Mouse (Mus musculus): ENCODE measurements around the gene Apof. TPM values are rescaled to one million over a fixed set of nuclear protein-coding genes. Genes with fewer than 3 reads are reported as not detected.

Apof gene
- polyA plus RNA-seq, 1 experiment from 2014 or later = not detected

DNA sequence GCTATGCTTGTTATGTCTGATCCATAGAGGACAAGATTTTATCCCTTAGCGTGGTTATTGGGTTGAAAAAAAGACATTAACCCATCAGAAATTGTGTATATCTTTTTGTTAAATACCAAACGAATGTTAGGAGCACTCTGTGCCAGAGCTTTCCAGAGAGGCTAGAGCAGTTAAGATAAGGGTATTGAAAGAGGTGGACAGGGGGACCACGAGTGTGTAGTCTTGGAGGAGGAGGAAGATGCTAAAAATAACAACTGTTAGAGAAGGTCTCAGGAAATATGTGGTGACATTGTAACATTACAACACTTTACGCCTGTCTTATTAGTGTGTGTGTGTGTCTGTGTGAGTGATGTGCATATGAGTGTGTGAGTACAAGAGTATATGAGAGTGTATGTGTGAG lies 42.4 kb downstream of the Apof start:
- 90% methylated on average over 4 of the region's 4 CpGs for WGBS

GRCm38 (mm10) chr10:128315578-128315977 lies 47.1 kb downstream of the Apof start:
- Histone ChIP-seq H3K27ac (no peak overlapping the region), H3K27me3 (ENCODE audit: insufficient read depth, poor library complexity, severe bottlenecking) (no peaks in the 10 kb centered on the region), H3K4me3 (no peak overlapping the region), H3K4me1 (replicated peaks) (no peaks in the 10 kb centered on the region), H3K36me3 (peaks cover 99% of the 10 kb centered on the region), H3K9me3 (no peaks in the 10 kb centered on the region)
- WGBS = 93% methylated on average over 8 of the region's 8 CpGs
- no peak for DNase-seq (ENCODE audit: low spot score)

More for the DNA sequence above, 42.4 kb downstream of the Apof start:
- Histone ChIP-seq H3K27me3 (ENCODE audit: insufficient read depth, poor library complexity, severe bottlenecking) (no peaks in the 10 kb centered on the region), H3K9me3 (no peaks in the 10 kb centered on the region), H3K36me3 (peaks cover 89% of the 10 kb centered on the region), H3K4me1 (replicated peaks) (no peaks in the 10 kb centered on the region), H3K4me3 (no peak overlapping the region), H3K27ac (no peak overlapping the region)
- no peak for DNase-seq (ENCODE audit: low spot score)

Other genes starting within 250 kb of the Apof start
- gene Naca, start 233.1 kb upstream of the Apof start, polyA plus RNA-seq (2016; fragmentation: Nextera tagmentation; extraction: Ambion mirVana) = 790 and 883 TPM in 2 replicates
- gene Ptges3, start 209.7 kb upstream of the Apof start, polyA plus RNA-seq (2016; fragmentation: Nextera tagmentation; extraction: Ambion mirVana) = 544 and 661 TPM in 2 replicates
- gene Atp5b, start 185.4 kb upstream of the Apof start, polyA plus RNA-seq (2016; fragmentation: Nextera tagmentation; extraction: Ambion mirVana) = 2,236 and 2,265 TPM in 2 replicates
- 16.2 and 17.0 TPM in 2 replicates for gene Baz2a, start 177.1 kb upstream of the Apof start, polyA plus RNA-seq (2016; fragmentation: Nextera tagmentation; extraction: Ambion mirVana)
- 25.7 and 28.6 TPM in 2 replicates for gene Rbms2, start 88.4 kb upstream of the Apof start, polyA plus RNA-seq (2016; fragmentation: Nextera tagmentation; extraction: Ambion mirVana)
- gene Gls2, start 74.2 kb upstream of the Apof start, polyA plus RNA-seq (2016; fragmentation: Nextera tagmentation; extraction: Ambion mirVana) = 0.57 and 0.93 TPM in 2 replicates
- gene Spryd4, start 56.9 kb upstream of the Apof start, polyA plus RNA-seq (2016; fragmentation: Nextera tagmentation; extraction: Ambion mirVana) = 27.3 and 27.5 TPM in 2 replicates
- 0.22 and 0.24 TPM in 2 replicates for gene Mip, start 42.8 kb upstream of the Apof start, polyA plus RNA-seq (2016; fragmentation: Nextera tagmentation; extraction: Ambion mirVana)
- 65.9 and 89.7 TPM in 2 replicates for gene Timeless, start 36.6 kb upstream of the Apof start, polyA plus RNA-seq (2016; fragmentation: Nextera tagmentation; extraction: Ambion mirVana)
- 0.54 and 0.56 TPM in 2 replicates for gene Apon, start 14.6 kb upstream of the Apof start, polyA plus RNA-seq (2016; fragmentation: Nextera tagmentation; extraction: Ambion mirVana)
- 14.6 and 19.3 TPM in 2 replicates for gene Stat2, start 1.9 kb downstream of the Apof start, polyA plus RNA-seq (2016; fragmentation: Nextera tagmentation; extraction: Ambion mirVana)
- gene Il23a, start 30.1 kb downstream of the Apof start, polyA plus RNA-seq (2016; fragmentation: Nextera tagmentation; extraction: Ambion mirVana) = not detected in 2 replicates
- gene Pan2, start 34.7 kb downstream of the Apof start, polyA plus RNA-seq (2016; fragmentation: Nextera tagmentation; extraction: Ambion mirVana) = 42.5 and 43.7 TPM in 2 replicates
- gene Cnpy2, start 53.8 kb downstream of the Apof start, polyA plus RNA-seq (2016; fragmentation: Nextera tagmentation; extraction: Ambion mirVana) = 252 and 259 TPM in 2 replicates
- gene Cs, start 69.1 kb downstream of the Apof start, polyA plus RNA-seq (2016; fragmentation: Nextera tagmentation; extraction: Ambion mirVana) = 231 and 232 TPM in 2 replicates
- gene Coq10a, start 100.3 kb downstream of the Apof start, polyA plus RNA-seq (2016; fragmentation: Nextera tagmentation; extraction: Ambion mirVana) = 14.5 and 21.6 TPM in 2 replicates
- gene Ankrd52, start 108.4 kb downstream of the Apof start, polyA plus RNA-seq (2016; fragmentation: Nextera tagmentation; extraction: Ambion mirVana) = 9.6 and 10.3 TPM in 2 replicates
- 0.55 TPM in 1 of 2 replicates, not detected in the other for gene Slc39a5, start 132.6 kb downstream of the Apof start, polyA plus RNA-seq (2016; fragmentation: Nextera tagmentation; extraction: Ambion mirVana)
- gene Nabp2, start 142.8 kb downstream of the Apof start, polyA plus RNA-seq (2016; fragmentation: Nextera tagmentation; extraction: Ambion mirVana) = 144 and 147 TPM in 2 replicates
- 46.7 and 48.0 TPM in 2 replicates for gene Rnf41, start 143.0 kb downstream of the Apof start, polyA plus RNA-seq (2016; fragmentation: Nextera tagmentation; extraction: Ambion mirVana)
- gene Smarcc2, start 190.6 kb downstream of the Apof start, polyA plus RNA-seq (2016; fragmentation: Nextera tagmentation; extraction: Ambion mirVana) = 72.2 and 106 TPM in 2 replicates
- 866 and 958 TPM in 2 replicates for gene Myl6, start 225.5 kb downstream of the Apof start, polyA plus RNA-seq (2016; fragmentation: Nextera tagmentation; extraction: Ambion mirVana)
- 2.8 TPM in 2 replicates for gene Myl6b, start 230.0 kb downstream of the Apof start, polyA plus RNA-seq (2016; fragmentation: Nextera tagmentation; extraction: Ambion mirVana)